Mouse (Mus musculus): ENCODE data around the gene Nf1. TPM values are rescaled to one million over a fixed set of nuclear protein-coding genes. Genes with fewer than 3 reads are reported as not detected.

Gene Nf1
- polyA plus RNA-seq, 1 experiment from 2014 or later = 12.7 TPM

- no peaks in the 10 kb centered on the region for H3K27me3 ChIP-seq (ENCODE audit: control insufficient read depth, insufficient read depth, low read length)
- WGBS = 88% methylated on average over 7 of the region's 7 CpGs
- no peak for DNase-seq (ENCODE audit: low spot score)
- no peak overlapping the region for H3K27ac ChIP-seq
- no peak overlapping the region for H3K4me2 ChIP-seq (replicated peaks)
- peaks cover 26% of the 10 kb centered on the region; the same call in 1 of the 2 replicates for H3K36me3 ChIP-seq (replicated peaks; ENCODE audit: control insufficient read depth, insufficient read depth)
- H3K9ac ChIP-seq = no peak overlapping the region
- H3K4me1 ChIP-seq (replicated peaks; ENCODE audit: control insufficient read depth, insufficient read depth, low read length) = no peaks in the 10 kb centered on the region
- H3K4me3 ChIP-seq (replicated peaks; ENCODE audit: low read length) = no peak overlapping the region
- ATAC-seq (ENCODE audit: low FRiP score) = no peak
- no peaks in the 10 kb centered on the region for H3K9me3 ChIP-seq (ENCODE audit: control insufficient read depth, low read length)
Observed at GRCm38 (mm10) chr11:79483876-79484528, 144.5 kb downstream of the Nf1 start.

- DNase-seq (ENCODE audit: low spot score) = no peak
- no peaks in the 10 kb centered on the region for H3K27me3 ChIP-seq (ENCODE audit: control insufficient read depth, insufficient read depth, low read length)
- H3K4me2 ChIP-seq (replicated peaks) = no peak overlapping the region
- no peak overlapping the region for H3K4me3 ChIP-seq (replicated peaks; ENCODE audit: low read length)
- H3K36me3 ChIP-seq (replicated peaks; ENCODE audit: control insufficient read depth, insufficient read depth) = peaks cover 26% of the 10 kb centered on the region; the same call in 1 of the 2 replicates
- no peak overlapping the region for H3K27ac ChIP-seq
- ATAC-seq (ENCODE audit: low FRiP score) = no peak
- no peak overlapping the region for H3K9ac ChIP-seq
- no peaks in the 10 kb centered on the region for H3K9me3 ChIP-seq (ENCODE audit: control insufficient read depth, low read length)
- no peaks in the 10 kb centered on the region for H3K4me1 ChIP-seq (replicated peaks; ENCODE audit: control insufficient read depth, insufficient read depth, low read length)
Observed at GRCm38 (mm10) chr11:79484721-79485120, 145.2 kb downstream of the Nf1 start.

- no peak for ATAC-seq (ENCODE audit: low FRiP score)
- Histone ChIP-seq H3K4me2 (replicated peaks) (no peak overlapping the region), H3K4me3 (replicated peaks; ENCODE audit: low read length) (no peak overlapping the region), H3K9me3 (ENCODE audit: control insufficient read depth, low read length) (no peaks in the 10 kb centered on the region), H3K4me1 (replicated peaks; ENCODE audit: control insufficient read depth, insufficient read depth, low read length) (no peaks in the 10 kb centered on the region), H3K36me3 (replicated peaks; ENCODE audit: control insufficient read depth, insufficient read depth) (peaks cover 10% of the 10 kb centered on the region), H3K27ac (no peak overlapping the region), H3K27me3 (ENCODE audit: control insufficient read depth, insufficient read depth, low read length) (no peaks in the 10 kb centered on the region), H3K9ac (no peak overlapping the region)
- 75% methylated on average over 10 of the region's 10 CpGs for WGBS
- DNase-seq (ENCODE audit: low spot score) = no peak
Observed at GRCm38 (mm10) chr11:79494976-79495800, 155.7 kb downstream of the Nf1 start.

GRCm38 (mm10) chr11:79502917-79503316 is 163.4 kb downstream of the Nf1 start:
- Histone ChIP-seq H3K9me3 (ENCODE audit: control insufficient read depth, low read length) (no peaks in the 10 kb centered on the region), H3K27me3 (ENCODE audit: control insufficient read depth, insufficient read depth, low read length) (no peaks in the 10 kb centered on the region), H3K4me2 (replicated peaks) (no peak overlapping the region; the same call in 1 of the 2 replicates), H3K4me3 (replicated peaks; ENCODE audit: low read length) (no peak overlapping the region), H3K4me1 (replicated peaks; ENCODE audit: control insufficient read depth, insufficient read depth, low read length) (peaks cover 3% of the 10 kb centered on the region; the same call in 1 of the 2 replicates), H3K9ac (no peak overlapping the region), H3K27ac (0 out of 2 replicates have a peak overlapping the region, but pooled peaks have one; percentile 5), H3K36me3 (replicated peaks; ENCODE audit: control insufficient read depth, insufficient read depth) (no peaks in the 10 kb centered on the region)
- no peak for ATAC-seq (ENCODE audit: low FRiP score)
- 20% methylated on average over 2 of the region's 2 CpGs for WGBS
- DNase-seq (ENCODE audit: low spot score) = no peak

- Histone ChIP-seq H3K4me3 (replicated peaks; ENCODE audit: low read length) (no peak within 1 kb of the TSS), H3K36me3 (replicated peaks; ENCODE audit: control insufficient read depth, insufficient read depth) (no peaks in the 10 kb centered on the region), H3K9me3 (ENCODE audit: control insufficient read depth, low read length) (no peaks in the 10 kb centered on the region), H3K4me2 (replicated peaks) (peak within 1 kb of the TSS; percentile 22), H3K27ac (peak within 1 kb of the TSS; percentile 35; the same call in 1 of the 2 replicates), H3K4me1 (replicated peaks; ENCODE audit: control insufficient read depth, insufficient read depth, low read length) (peaks cover 3% of the 10 kb centered on the region; the same call in 1 of the 2 replicates), H3K27me3 (ENCODE audit: control insufficient read depth, insufficient read depth, low read length) (no peaks in the 10 kb centered on the region), H3K9ac (no peak within 1 kb of the TSS)
- ATAC-seq (ENCODE audit: low FRiP score) = no peak
- peak; percentile 62 for DNase-seq (ENCODE audit: low spot score)
- WGBS = 29% methylated on average over 8 of the region's 8 CpGs
Observed at GRCm38 (mm10) chr11:79503845-79504244, 164.4 kb downstream of the Nf1 start, which contains the start of gene Omg. Gene Omg, minus strand, starts transcription at chr11:79504084.

GRCm38 (mm10) chr11:79504506-79504905 is 165.0 kb downstream of the Nf1 start:
- H3K9me3 ChIP-seq (ENCODE audit: control insufficient read depth, low read length) = no peaks in the 10 kb centered on the region
- no peak overlapping the region for H3K27ac ChIP-seq
- WGBS = 73% methylated on average over 7 of the region's 7 CpGs
- H3K4me3 ChIP-seq (replicated peaks; ENCODE audit: low read length) = no peak overlapping the region
- ATAC-seq (ENCODE audit: low FRiP score) = no peak
- no peaks in the 10 kb centered on the region for H3K36me3 ChIP-seq (replicated peaks; ENCODE audit: control insufficient read depth, insufficient read depth)
- H3K27me3 ChIP-seq (ENCODE audit: control insufficient read depth, insufficient read depth, low read length) = no peaks in the 10 kb centered on the region
- H3K4me1 ChIP-seq (replicated peaks; ENCODE audit: control insufficient read depth, insufficient read depth, low read length) = peaks cover 3% of the 10 kb centered on the region; the same call in 1 of the 2 replicates
- DNase-seq (ENCODE audit: low spot score) = no peak
- no peak overlapping the region for H3K4me2 ChIP-seq (replicated peaks)
- H3K9ac ChIP-seq = no peak overlapping the region

GRCm38 (mm10) chr11:79511970-79512369 is 172.5 kb downstream of the Nf1 start:
- no peak for ATAC-seq (ENCODE audit: low FRiP score)
- DNase-seq (ENCODE audit: low spot score) = no peak

GRCm38 (mm10) chr11:79515331-79515730 is 175.8 kb downstream of the Nf1 start:
- no peak overlapping the region for H3K9ac ChIP-seq
- 79% methylated on average over 6 of the region's 6 CpGs for WGBS
- ATAC-seq (ENCODE audit: low FRiP score) = no peak
- no peak overlapping the region for H3K4me3 ChIP-seq (replicated peaks; ENCODE audit: low read length)
- no peaks in the 10 kb centered on the region for H3K9me3 ChIP-seq (ENCODE audit: control insufficient read depth, low read length)
- no peak overlapping the region for H3K27ac ChIP-seq
- H3K27me3 ChIP-seq (ENCODE audit: control insufficient read depth, insufficient read depth, low read length) = no peaks in the 10 kb centered on the region
- no peak overlapping the region for H3K4me2 ChIP-seq (replicated peaks)
- H3K36me3 ChIP-seq (replicated peaks; ENCODE audit: control insufficient read depth, insufficient read depth) = no peaks in the 10 kb centered on the region
- DNase-seq (ENCODE audit: low spot score) = no peak
- no peaks in the 10 kb centered on the region for H3K4me1 ChIP-seq (replicated peaks; ENCODE audit: control insufficient read depth, insufficient read depth, low read length)

More at GRCm38 (mm10) chr11:79511970-79512369, 172.5 kb downstream of the Nf1 start:
- H3K9me3 ChIP-seq (ENCODE audit: control insufficient read depth, low read length) = no peaks in the 10 kb centered on the region
- no peak overlapping the region for H3K9ac ChIP-seq
- WGBS = 93% methylated on average over 3 of the region's 3 CpGs
- no peak overlapping the region for H3K27ac ChIP-seq
- H3K4me3 ChIP-seq (replicated peaks; ENCODE audit: low read length) = no peak overlapping the region
- H3K4me1 ChIP-seq (replicated peaks; ENCODE audit: control insufficient read depth, insufficient read depth, low read length) = no peaks in the 10 kb centered on the region
- H3K4me2 ChIP-seq (replicated peaks) = no peak overlapping the region
- H3K36me3 ChIP-seq (replicated peaks; ENCODE audit: control insufficient read depth, insufficient read depth) = no peaks in the 10 kb centered on the region
- H3K27me3 ChIP-seq (ENCODE audit: control insufficient read depth, insufficient read depth, low read length) = no peaks in the 10 kb centered on the region

- Histone ChIP-seq H3K36me3 (replicated peaks; ENCODE audit: control insufficient read depth, insufficient read depth) (no peaks in the 10 kb centered on the region), H3K4me3 (replicated peaks; ENCODE audit: low read length) (no peak overlapping the region), H3K27ac (no peak overlapping the region), H3K9me3 (ENCODE audit: control insufficient read depth, low read length) (no peaks in the 10 kb centered on the region), H3K4me1 (replicated peaks; ENCODE audit: control insufficient read depth, insufficient read depth, low read length) (no peaks in the 10 kb centered on the region), H3K4me2 (replicated peaks) (no peak overlapping the region), H3K27me3 (ENCODE audit: control insufficient read depth, insufficient read depth, low read length) (no peaks in the 10 kb centered on the region), H3K9ac (no peak overlapping the region)
- no peak for ATAC-seq (ENCODE audit: low FRiP score)
- no peak for DNase-seq (ENCODE audit: low spot score)
- WGBS = 100% methylated on average over 2 of the region's 2 CpGs
Observed at GRCm38 (mm10) chr11:79515798-79516197, 176.3 kb downstream of the Nf1 start.

Data from hindbrain, embryonic 14.5 days (tissue).